Mouse (Mus musculus) spleen, adult 2 months (tissue): ENCODE data around the gene Antxr1.

Experiments
- CTCF ChIP-seq: fragments of 200-500 bp; IDR thresholded peaks from 2 replicates; pipeline ENCODE4 v1.5.1; 2011; ENCODE audit warnings: mild to moderate bottlenecking, inconsistent platforms; ENCODE audit not compliant: insufficient read depth, insufficient read length, insufficient replicate concordance; ENCODE audit errors: extremely low read depth
- POLR2A ChIP-seq: fragments of 200-500 bp; IDR thresholded peaks from 2 replicates; pipeline ENCODE4 v1.6.1; 2011; ENCODE audit warnings: low read depth, low read length, inconsistent platforms

DNA sequence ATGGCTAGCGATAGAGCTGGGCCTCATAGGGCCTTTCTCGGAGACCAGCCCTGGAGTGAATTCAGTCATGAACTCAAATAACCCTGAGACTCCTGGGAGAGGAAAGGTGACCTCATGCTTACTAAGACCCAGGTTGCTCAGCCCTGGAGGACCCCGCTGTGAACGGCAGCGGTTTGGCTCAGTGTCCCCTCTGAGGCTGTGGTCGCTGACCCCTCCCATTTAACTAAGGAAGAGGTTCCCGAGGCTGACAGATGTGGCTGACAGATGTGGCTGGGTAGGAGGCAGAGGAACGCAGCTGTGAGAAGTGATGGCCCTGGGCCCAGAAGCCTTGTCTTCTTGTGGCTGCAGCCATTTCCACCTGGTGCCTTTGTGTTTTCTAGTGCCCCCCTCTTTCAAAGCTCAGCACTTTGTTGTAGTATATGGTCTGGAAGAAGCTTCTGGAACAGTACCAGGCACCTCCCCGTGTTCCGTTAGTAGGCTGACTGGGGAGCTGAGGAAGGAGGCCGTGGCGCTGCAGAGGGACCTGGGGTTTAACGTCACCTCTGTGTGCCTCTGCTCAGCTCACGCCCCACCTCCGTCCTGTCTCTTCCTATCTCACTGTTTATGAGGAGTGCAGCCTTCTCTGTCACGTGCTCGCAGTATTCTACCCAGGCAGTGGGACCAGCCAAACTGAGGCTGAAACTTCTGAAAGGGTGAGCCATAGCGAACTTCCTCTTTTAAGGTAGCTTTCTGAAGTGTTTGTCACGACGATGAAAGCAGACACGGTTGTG is 183.0 kb downstream of the Antxr1 start:
- TF ChIP-seq POLR2A (peak; percentile 52), CTCF (no peak)
